Mouse (Mus musculus): Measurements from ENCODE around the gene Fbxl18.
"Not testable (repeated sequence)": the region's sequence is repeated elsewhere in the genome, so short reads cannot be mapped to it uniquely, and the experiment has no call there.

Gene Fbxl18

GRCm38 (mm10) chr5:142899932-142900533, 4.8 kb upstream of the Fbxl18 start:
- no peak for DNase-seq (ENCODE audit: low read depth, low spot score)

DNA sequence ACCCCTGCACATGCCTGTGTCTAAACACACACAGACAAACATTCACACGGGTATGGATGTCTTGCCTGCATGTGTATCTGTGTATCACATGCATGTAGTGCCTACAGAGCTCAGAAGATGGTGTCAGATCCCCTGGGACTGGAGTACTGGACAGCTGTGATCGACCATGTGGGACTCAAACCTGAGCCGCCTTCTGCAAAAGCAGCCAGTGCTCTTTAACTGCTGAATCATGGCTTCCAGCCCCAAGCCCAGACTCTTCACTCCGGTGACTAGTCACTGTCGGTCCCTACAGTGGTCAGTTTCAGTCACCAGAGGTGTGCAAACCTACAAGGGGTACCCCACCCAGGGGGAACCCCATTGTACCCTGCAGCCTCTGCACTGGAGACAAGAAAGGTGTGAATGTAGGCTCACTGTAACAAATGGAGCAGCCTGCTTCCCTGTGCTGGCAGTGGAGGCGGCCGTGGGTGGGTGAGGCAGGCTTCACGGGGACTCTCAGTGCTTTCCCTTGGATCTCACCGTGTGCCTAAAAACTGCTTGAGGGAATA, 3.9 kb upstream of the Fbxl18 start:
- no peak for DNase-seq (ENCODE audit: low read depth, low spot score)

DNA sequence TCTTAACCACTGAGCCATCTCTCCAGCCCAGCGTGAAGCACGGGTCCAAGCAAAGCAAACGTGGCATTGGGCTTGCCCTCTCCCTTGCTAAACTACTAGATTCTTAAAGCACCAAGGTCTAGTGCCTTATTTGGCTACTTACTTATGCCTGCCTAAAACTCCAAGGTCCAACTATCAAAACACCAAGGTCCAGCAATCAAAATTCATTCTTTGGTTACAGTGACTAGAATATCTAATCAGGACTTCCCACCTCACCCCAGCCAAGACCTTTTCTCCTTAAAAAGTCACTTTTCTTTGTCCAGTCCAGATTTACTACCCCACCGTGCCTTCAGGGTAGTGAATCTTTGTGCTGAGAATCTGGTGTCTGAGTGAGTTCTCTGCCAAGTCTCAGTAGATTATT, 3.1 kb upstream of the Fbxl18 start:
- DNase-seq (ENCODE audit: low read depth, low spot score), result no peak

GRCm38 (mm10) chr5:142897568-142898248, 2.5 kb upstream of the Fbxl18 start:
- DNase-seq (ENCODE audit: low read depth, low spot score), result no peak

DNA sequence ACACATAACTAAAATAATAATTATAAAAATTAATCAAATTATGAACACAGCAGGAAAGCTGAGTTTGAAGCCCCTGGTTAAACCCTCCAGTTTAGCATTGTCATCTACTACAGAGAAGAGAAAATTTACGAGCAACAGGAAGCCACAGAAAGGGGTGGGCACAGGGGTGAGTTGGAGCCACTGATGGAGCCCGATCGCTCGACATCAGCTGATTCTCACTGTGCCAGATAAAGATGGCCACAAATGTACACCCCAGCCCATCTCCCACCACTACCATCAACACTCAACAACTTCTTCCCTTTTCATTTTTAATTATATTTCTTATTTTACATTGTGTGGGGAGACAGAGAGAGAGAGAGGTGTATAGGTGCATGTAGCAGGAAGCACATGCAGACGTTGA, 1.5 kb upstream of the Fbxl18 start:
- DNase-seq (ENCODE audit: low read depth, low spot score), result no peak

GRCm38 (mm10) chr5:142896192-142896591, 971 bp upstream of the Fbxl18 start:
- no peak for DNase-seq (ENCODE audit: low read depth, low spot score)

DNA sequence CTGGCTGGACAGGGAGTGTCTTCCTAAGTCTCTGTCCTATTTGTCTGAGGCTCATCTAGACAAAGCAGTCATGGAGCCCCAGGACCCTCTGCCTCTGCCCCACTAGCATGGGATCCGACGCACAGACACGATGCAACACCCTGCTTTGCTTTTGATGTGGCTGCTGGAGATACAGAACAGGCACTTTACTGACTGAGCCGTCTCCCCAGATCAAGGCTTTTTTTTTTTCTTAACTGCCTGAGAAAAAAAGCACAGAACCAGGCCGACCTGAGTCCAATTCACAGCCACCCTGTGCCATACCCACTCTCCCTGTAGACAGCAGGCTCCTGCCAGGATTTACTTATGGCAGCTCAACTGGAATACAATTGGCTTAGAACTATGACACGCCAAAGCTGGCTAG, 3.8 kb downstream of the Fbxl18 start:
- no peak for DNase-seq (ENCODE audit: low read depth, low spot score)

DNA sequence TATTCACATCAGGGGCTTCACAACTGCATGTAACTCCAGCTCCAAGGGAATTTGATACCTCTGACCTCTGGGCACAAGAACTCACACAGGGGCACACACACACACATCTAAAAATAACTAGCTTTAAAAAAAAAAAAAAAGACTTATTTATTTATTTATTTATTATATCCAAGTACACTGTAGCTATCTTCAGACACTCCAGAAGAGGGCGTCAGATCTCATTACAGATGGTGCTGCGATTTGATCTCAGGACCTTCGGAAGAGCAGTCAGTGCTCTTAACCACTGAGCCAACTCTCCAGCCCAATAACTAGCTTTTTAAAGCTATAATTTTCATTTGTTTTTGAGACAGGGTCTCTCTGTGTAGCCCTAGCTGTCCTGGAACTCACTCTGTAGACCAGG, 7.7 kb downstream of the Fbxl18 start:
- DNase-seq (ENCODE audit: low read depth, low spot score), result not testable (repeated sequence)

DNA sequence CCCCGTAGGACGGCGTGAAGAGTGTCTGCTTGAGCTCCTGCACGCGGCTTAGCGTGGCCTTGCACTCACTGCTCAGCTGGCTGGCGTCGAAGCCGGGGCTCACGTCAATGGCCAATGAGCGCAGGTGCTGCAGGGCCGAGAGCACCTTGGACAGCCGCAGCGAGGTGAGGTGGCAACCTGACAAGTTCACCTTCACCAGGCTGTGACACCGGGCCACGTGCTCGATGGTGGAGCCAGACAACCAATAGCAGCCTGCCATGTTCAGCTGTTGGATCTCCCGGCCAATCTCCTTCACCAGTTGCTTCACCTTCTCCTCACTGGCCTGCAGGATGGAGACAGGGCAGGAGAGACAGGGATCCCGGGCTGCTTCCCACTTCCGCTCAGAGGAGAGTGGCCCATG, 8.5 kb downstream of the Fbxl18 start:
- DNase-seq (ENCODE audit: low read depth, low spot score), result no peak

DNA sequence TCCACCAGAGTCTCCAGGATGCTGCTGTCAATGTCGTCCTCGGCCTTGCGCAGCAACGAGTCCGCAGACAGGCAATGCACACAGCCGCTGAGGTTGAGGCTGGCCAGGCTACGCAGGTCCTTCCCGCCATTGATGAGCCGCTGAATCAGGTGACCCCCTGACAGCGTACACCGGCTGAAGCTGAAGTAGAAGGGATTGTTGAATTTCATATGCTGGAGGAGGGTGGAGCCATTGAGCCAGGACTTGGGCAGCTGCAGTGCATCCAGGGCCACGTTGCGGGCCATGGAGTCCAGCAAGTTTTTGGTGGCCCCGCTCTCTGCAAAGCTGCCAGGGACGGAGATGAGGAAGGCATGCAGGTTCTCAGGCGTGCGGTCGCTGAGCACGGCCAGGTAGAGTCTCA, 9.0 kb downstream of the Fbxl18 start:
- DNase-seq (ENCODE audit: low read depth, low spot score), result no peak

GRCm38 (mm10) chr5:142882471-142882870, 12.8 kb downstream of the Fbxl18 start:
- no peak for DNase-seq (ENCODE audit: low read depth, low spot score)

- no peak for DNase-seq (ENCODE audit: low read depth, low spot score)
These were observed 13.3 kb downstream of the Fbxl18 start for GRCm38 (mm10) chr5:142881936-142882335.

DNA sequence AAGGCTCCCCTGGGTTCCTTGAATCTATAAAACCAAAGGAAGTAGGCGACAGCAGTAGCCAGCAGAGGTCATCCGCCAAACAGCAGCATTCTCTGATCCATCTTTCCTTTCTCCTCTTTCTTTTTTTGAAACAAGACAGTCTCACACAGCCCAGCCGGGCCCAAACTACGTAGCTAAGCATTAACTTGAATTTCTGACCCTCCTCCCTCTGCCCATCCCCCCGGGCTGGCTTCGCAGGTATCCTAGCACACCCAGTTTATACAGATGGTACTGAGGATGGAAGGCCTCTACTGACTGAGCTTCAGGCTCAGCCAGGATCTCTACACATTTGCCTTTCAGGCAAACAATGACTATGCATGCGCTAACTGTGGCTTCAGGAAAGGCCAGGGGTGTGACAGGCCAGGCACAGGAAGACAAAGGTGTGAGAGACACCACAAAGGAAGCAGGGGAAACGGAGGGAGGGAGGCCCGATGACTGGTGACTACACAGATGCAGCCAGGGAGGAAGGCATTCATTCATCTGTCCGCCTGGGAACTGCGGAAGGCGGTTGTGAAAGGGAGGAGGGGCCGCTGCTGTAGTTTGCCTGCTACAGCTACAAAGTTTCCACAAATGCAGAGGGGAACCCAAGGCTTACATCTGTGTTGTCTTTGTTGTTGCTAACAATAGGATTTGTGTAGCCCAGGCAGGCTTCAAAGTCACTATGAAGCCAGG, 14.3 kb downstream of the Fbxl18 start:
- no peak for DNase-seq (ENCODE audit: low read depth, low spot score)

DNA sequence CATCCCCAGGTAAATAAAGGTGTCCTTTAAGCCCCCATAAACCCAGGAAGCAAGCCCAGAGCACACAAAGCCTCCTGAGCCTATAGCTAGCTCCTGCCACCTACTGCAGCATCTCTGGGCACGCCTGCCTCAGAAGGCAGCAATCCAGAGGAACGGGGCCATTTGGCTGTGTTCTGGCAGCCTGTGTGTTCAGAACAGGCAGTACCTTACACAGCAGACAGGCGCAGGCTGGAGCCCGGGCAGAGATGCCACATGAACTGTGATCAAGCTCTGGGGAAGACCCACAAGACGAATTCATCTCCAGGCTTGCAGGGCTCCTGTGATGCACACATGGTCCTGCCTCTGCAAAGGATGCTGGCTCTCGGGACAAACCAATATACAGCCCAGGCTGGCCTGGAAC, 15.0 kb downstream of the Fbxl18 start:
- DNase-seq (ENCODE audit: low read depth, low spot score), result no peak

DNA sequence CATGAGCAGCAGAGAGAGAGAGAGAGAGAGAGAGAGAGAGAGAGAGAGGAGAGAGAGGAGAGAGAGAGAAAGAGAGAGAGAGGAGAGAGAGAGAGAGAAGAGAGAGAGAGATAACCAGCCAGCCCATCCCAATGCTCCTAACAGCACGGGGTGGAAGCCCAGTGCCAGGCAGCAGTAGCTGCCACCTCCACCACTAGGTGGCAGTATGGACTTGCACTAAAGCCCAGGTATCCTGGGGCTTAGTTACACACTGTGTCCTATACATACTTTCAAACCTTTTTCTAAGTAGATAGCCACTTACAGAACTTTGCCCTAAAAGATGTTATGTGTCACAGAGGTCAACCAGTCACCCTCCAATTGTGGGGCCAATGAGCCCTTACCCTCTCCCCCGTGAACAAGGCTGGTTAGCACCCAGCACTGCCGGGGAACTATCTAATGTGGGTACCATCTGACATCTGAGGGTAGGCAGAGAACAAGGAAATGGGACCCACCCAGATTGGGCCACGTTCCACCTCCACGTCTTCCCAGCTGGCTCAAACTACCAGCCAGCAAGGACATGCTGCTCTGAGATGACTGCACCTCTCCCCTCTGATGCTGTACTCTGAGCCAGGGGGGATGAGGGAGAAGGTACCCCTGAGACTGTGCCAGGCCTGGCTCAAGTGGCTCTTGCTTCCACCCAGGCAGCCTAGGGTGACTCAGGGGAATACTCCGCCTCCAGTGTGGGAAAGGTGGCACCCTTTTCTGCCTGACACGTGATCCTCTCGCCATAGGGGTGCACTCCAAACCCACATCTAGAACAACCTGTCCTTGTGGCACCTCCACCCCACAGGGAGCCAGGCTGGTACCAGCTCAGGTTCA, 15.7 kb downstream of the Fbxl18 start:
- DNase-seq (ENCODE audit: low read depth, low spot score), result no peak

GRCm38 (mm10) chr5:142878570-142878969, 16.7 kb downstream of the Fbxl18 start:
- no peak for DNase-seq (ENCODE audit: low read depth, low spot score)

DNA sequence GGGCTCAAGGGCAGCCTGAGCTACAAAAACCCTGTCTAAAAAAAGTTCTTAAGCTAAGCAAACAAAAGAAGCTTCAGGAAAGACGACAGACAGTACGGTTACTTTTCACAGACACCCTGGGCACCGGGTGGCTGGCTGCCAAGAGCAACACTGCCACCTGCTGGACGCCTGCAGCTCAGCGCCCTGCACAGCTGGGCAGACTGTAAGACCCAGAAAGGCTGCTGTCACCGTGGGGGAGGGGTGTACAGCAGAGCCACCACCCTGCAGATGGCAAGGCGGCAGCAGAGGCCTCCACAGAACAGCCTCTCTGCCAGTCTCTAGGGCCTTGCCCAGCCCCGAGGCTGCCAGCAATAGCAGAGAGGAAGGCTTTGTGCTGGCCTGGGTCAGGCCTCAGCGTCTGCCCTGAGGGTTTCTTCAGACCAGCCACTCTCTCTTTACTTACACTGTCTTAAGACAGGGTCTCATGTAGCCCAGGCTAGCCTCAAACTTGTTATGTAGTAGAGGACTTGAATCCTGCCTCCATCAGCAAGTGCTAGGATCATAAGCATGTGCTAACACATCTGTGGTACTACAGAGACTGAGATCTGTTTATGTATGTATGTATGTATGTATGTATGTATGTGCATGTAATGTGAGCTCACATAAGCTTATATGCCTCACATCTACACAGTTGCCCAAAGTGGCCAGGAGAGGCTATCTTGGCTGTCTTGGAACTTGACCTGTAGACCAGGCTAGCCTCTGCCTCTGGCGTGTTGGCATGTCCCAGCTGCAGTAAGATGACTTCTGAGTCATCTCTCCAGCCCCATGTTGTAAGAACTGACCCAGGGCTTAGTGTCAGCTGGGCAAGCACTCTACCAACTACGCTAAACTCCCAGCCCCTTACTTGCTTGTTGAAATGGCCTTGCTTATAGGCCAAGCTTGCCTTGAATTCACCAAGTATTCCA, 17.6 kb downstream of the Fbxl18 start:
- DNase-seq (ENCODE audit: low read depth, low spot score), result no peak

GRCm38 (mm10) chr5:142876896-142877295, 18.3 kb downstream of the Fbxl18 start:
- no peak for DNase-seq (ENCODE audit: low read depth, low spot score)

- no peak for DNase-seq (ENCODE audit: low read depth, low spot score)
These were observed 19.7 kb downstream of the Fbxl18 start for GRCm38 (mm10) chr5:142875513-142875905.

GRCm38 (mm10) chr5:142874791-142875512, 20.3 kb downstream of the Fbxl18 start:
- no peak for DNase-seq (ENCODE audit: low read depth, low spot score)

All from WW6 (cell line).